Mouse (Mus musculus) spleen, postnatal 14 days (tissue): ENCODE measurements around the gene Sdc4.

ENCODE experiments used
- DNase-seq, 2 experiments: peaks; one replicate each; pipeline ENCODE4 v3.0.0; 2021 to 2022; ENCODE audit warnings: low spot score in 2 of 2

Sdc4 gene

DNA sequence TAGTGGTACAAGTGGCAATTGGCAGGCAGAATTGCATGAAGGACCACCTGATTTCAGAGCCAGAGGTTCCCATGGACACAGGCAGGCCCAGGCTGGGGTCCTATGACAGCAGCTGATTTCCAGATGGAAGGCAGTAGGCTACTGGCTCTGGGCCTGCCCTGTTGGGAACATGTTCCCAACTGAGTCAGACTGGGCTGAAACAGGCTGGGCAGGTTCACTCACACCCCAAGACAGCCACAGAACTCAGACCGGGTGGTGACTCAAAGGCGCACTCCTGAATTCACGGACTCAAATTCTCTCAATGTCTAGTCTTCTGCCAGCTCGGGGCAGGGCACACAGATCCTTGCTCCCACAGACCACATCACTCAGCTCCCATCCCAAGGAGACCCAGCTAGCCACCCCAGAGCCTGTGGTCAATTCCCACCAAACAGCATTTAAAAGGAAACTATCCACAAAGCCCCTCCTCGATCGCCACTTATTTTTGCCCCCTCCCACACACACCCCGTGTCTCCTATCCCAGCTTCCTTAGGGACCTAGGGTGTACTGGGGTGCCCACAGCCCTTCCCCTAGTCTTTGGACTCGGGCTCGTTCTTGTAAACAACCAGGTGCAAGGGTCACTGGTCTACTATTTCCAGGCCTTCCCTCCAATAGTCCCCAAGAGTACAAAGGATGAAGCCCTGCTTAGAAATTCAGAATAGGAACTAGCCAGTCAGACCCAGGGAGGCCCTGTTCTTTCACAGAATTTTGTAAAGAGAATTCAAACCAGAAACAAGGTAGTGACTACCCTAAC lies 11.8 kb downstream of the Sdc4 start:
- DNase-seq: no peak

- DNase-seq: no peak
Measured at GRCm38 (mm10) chr2:164430697-164431096, 13.0 kb downstream of the Sdc4 start.

DNA sequence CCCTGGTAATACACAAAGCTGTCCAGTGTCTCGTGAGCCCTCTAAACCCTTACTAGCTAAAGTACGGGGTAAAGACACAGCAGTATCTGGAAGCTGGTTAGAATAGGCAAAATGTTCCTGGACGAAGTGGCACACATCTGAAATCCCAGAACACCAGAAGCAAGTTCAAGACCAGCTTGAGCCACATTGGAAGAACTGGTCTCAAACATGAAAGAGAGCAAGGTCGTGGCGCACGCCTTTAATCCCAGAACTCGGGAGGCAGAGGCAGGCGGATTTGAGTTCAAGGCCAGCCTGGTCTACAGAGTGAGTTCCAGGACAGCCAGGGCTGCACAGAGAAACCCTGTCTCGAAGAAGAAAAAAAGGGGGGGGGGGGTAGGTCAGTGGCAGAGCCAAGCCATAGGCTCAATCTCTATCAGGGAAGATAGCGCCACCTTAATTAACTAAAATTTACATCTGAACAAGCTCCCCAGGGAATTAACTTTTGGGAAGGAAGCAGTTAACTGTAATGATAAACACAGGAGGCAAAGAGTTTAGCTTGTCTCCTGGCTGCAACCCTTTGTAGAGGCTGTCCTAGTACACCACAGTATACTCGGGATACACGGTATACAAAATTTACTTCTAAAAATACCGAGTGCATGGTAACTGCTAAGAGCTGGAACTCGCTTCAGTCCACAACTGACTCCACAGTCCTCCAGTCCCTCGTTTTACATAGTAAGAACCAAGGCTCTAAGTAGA lies 13.6 kb downstream of the Sdc4 start:
- DNase-seq: no peak

DNA sequence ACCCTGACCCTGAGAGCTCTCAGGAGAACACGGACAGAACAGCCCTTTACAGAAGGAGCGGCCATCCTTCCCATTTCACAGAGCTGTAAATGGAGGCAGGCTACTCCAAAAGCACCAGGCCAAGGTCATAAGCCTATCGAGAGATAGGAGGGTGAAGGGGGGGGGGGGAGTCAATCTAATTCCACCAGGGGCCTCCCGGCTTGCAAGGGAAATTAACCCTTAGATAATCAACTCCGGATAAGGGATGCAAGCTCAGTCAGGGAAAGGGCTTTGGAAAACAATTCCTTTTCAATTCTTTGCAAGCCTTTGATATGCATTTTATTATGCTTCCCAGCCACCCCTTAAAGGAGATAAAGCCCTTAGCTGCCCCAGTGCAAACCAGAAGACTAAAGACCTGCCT lies 15.2 kb downstream of the Sdc4 start:
- DNase-seq: no peak

- no peak for DNase-seq
Measured at GRCm38 (mm10) chr2:164426952-164427351, 16.7 kb downstream of the Sdc4 start.

- no peak for DNase-seq
Measured at GRCm38 (mm10) chr2:164426121-164426520, 17.6 kb downstream of the Sdc4 start.

GRCm38 (mm10) chr2:164425401-164425800 lies 18.3 kb downstream of the Sdc4 start:
- DNase-seq: no peak

DNA sequence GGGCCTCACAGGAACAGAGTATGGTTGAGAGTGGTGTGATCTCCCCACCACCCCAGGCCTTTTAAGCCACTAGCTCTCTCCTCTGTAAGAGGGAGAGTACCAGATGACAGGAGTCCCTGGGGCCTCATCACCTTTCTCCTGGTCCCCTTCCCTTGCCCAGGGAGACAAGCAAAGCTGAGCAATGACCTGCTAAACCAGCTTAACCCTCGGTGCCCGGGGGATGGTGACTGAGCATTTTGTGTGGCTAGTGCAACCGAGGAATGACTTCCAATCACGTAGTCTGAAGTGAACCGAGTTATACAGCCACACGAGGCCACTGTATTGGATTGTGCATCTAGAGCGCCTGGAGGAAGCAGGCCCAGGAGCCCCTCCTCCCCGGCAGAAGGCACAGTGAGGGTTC lies 19.3 kb downstream of the Sdc4 start:
- DNase-seq: no peak

- DNase-seq: no peak
Measured at GRCm38 (mm10) chr2:164423464-164423863, 20.2 kb downstream of the Sdc4 start.

DNA sequence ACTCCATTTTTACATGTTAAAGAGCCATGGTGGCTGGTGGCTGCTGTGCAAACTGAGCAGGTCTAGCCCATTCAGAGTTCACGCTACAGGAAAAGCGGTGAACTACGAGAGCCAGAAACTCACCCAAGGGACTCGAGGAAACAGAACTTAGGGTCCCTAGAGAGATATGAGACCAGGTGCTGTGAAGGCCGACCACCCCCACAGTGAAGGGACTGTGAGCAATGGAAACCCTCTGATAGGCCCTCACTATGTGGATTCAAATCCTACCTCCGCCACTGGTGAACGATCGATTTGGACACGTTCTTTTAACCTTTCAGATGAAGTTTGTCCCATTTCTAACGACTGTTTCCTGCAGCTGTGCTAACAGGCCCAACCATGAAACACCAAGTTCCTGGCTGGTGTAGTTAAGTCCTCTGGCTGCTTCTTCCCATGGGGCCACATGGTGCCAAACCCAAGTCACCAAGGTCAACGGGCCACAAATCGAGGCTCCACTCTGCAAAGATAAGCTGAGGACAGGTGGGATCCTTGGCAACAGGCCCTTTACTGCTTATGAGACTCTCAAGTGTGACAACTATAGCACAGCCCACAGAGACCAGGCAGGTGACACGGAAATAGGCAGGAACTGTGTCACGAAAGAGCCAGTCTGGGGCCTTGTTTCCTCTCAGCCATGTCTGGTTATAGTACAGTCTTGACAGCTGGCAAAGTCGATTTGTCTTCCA lies 20.9 kb downstream of the Sdc4 start:
- peak in 1 of 2 experiments; percentile 32 for DNase-seq

- no peak for DNase-seq
Measured at GRCm38 (mm10) chr2:164421979-164422378, 21.7 kb downstream of the Sdc4 start.

GRCm38 (mm10) chr2:164421306-164421705 lies 22.4 kb downstream of the Sdc4 start:
- DNase-seq: no peak

DNA sequence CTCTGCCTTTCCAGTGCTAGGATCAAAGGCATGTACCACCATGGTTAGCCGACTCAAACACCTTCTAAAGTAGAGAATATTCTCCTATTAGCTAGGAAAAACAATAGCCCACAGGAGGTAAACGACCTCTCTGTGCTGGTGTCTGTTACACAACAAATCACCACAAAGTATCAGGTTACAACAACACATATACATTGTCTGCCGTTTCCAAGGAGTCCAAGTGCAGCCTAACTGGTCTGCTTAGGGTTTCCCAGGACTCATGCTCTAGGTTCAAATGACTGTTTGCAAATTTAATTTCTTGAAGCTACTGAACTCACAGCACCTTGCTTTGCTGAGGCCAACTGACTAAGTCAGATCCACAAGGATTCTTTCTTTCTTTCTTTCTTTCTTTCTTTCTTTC lies 24.2 kb downstream of the Sdc4 start:
- no peak for DNase-seq

DNA sequence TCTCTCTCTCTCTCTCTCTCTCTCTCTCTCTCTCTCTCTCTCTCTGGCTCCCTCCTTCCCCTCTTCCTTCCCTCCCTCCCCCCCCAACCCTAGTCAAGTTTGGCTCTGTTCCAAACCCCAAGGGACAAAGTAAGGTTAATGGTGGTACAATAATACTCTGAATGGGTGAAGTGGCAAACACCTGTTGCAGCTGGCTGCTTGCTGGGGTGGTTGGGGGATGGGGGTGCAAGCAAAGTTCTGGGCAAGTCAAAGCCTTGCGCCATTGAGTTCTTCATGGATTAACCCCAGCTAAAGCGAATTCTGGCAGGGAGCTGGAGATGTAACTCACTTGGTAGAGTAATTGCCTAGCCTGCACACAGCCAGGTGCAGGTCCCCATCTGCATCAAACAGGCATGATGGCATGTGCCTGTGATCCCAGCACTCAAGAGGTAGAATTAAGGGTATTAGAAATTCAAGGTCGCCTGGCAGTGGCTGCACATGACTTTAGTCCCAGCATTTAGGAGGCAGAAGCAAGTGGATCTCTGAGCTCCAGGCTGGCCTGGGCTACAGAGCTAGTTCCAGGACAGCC lies 25.3 kb downstream of the Sdc4 start:
- no peak for DNase-seq

GRCm38 (mm10) chr2:164417198-164417597 lies 26.5 kb downstream of the Sdc4 start:
- no peak for DNase-seq

DNA sequence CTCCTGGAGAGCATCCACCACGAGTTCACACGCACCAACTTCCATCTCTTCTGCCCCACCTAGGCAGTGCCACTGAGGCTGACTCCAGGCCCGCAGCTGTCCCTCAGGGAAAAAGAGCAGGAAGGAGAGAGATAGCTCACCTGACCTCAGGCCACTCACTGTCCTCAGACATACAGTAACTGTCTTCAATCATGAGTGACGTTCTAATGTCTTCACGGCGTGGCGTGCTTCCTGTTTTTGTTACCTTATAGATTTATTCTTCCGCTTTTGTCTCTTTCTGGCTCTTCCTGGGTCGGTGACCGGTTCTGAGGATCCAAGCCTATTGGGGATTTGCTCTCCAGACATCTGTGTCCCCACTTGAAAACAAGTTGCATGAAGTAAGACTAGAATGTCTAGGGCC lies 29.1 kb downstream of the Sdc4 start:
- DNase-seq: no peak

GRCm38 (mm10) chr2:164414167-164414566 lies 29.5 kb downstream of the Sdc4 start:
- no peak for DNase-seq

DNA sequence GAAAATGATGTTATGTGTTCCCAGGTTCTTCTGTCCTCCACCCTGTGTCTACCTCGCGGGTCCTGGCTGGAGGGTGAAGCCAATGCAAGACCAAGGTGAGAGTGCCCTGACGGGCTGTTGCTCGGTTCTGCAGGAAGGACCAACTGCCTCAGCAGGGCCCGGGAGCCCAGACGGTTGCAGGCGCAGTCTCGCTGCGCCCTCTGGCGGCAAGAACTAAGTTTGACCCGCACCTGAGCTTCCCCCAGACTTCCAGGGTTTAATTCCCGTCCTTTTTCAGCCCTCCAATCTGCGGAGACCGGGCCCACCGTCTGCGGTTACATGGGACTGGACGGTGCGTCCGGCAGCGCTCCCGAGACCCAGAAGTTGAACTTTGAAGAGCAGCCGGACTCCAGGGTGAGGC lies 36.0 kb downstream of the Sdc4 start:
- DNase-seq: peak in 1 of 2 experiments; percentile 44

- no peak for DNase-seq
Measured at GRCm38 (mm10) chr2:164405519-164405918, 38.2 kb downstream of the Sdc4 start.

DNA sequence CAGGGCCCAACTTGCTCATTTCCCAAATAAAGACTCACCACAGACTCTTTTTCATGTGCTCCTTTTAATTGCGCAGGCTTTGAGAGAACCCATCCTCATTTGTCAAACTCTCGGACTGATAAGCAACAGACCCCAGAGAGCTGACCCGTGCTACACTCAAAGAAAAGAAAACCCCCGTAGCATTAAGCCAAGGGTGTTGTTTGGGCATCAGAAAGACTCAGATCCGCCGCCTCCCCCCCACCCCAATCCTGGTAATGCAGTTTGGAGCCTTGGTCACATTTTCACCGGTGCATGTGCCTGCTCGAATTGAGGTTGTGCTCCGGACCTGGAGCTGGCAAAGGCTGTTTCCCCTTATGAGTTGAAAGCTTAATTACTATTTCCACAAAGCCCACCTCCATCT lies 38.6 kb downstream of the Sdc4 start, which contains the start of gene Matn4:
Gene Matn4 (minus strand): TSS at position 101 of the 400 bp plus-strand sequence.
- DNase-seq: no peak

DNA sequence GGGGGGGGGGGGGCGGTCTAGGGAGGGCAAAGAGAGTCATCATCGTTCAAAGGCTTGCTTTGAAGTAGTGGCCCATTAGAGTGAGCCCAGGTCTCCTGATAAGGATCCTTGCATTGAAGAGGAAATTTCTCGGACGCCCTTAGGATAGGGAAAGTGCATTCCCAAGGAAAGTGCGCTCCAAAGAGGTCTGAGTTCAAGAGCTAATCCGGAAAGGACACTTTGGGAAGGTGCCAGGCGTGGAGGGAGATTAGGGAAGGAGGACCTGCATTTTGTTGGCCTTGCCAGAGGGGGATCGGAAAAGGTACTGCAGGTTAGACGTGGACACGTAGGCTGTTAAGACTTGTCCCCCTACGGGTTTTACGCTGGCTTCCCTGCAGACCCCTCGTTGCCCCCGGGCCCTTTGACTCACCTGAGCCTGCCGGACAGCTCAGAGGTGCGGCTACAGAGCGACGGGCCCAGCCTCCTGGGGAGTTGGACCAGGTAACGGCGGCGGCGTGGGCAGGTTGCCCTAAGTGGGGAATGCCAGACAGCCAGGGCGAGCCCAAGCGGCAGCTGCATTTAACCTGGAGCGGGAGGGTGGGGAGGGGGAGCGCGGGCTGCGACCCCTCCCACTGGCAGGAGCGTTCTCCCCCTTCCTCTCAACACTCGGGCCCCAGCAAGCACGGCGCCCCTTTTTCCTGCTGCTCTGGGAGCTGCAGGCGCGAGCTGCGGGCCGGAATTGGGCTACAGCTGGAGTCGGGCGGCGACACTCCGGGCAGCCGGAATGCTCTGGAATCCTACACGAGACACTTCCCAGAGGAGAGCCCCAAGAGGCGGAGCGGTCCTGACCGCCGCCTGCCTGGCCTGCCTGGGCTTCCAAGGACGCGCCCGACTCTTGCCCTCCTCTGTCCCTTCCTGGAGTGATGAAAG lies 39.4 kb downstream of the Sdc4 start:
- no peak for DNase-seq
